Mouse (Mus musculus): ENCODE measurements at regions not wholly inside any gene's neighbourhood (a gene's known extent, or its start where the extent isn't known, plus 50 kb on each side); places are given as distances from the start of the nearest gene placed in this dataset.

GRCm38 (mm10) chr6:94900862-94901261, 200.9 kb upstream of the Lrig1 start:
- no peak for DNase-seq

DNA sequence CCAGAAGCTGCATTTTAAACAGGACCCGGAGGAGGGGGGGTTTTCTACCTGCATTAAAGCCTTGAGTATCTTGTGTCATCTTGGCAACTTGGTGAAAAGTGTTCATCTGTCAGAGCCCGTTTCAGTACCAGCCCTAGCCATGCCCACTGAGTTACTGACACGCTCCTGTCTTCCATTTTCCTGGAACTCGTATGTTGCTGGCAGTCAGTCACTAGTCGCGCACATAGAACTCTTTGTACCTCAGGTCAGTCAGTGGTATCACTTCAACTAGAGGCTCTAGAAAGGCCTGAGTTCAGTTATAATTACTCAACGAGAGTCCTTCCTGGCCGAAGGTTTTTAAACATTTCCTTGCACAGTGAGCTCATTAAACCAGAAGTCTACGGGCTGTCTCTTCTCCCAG, 198.9 kb upstream of the Lrig1 start:
- DNase-seq: no peak

DNA sequence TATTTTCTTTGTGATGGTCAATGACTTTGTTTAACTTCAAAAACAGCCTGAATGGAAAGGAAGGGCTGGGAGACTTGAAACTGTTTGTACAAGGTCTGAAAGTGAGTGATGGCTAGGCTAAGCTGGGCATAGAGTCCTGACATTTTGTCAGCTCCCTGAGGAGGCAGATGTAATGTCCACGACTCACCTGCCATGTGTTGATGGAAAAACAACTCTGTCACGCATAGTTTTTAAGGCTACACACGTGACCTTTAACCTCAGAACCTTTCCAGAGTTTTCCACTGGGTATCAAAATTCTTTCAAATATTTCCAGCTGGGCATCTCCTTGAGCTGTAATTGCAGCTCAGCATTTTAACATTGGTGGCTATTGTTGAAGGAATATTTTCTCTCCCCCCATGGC, 190.2 kb upstream of the Lrig1 start:
- no peak for DNase-seq

DNA sequence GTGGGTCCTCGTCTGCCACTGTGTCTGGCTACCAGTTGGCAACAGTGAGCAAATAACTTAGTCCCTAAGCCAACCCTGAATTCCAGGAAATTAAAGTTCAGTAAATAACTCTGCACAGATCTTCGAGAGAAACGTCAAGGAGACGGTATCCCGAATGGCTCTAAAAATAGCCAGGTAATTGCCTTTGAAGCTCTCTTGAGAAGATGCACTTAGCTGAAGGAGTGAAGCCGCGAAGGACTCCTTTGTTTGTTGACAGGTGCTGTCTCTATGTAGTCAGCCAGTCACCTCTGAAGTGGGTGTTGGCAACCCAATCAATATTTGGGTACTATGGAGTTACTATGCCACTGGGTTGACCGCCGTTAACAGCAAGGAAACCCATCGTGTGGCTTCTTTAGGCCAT, 189.3 kb upstream of the Lrig1 start:
- DNase-seq: no peak

- no peak for DNase-seq
Observed at GRCm38 (mm10) chr6:94881139-94881538, 181.2 kb upstream of the Lrig1 start.

DNA sequence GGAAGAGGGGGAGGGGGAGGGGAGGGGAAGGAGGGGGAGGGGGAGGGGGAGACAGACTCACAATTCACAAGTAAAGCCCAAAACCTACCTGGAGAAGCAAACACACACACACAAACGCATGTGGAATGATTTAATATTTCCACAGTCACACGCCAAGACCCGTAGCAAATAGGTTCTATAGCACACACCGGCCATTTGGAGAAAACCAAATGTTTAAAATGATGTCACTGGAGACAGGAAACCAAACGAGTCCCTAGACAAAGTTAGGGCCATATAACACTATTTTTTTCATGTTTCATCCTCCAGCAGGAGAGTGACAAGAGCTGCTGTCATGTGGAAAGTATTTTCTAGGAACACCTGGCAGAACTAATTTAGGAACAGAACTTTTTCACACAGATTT, 175.9 kb upstream of the Lrig1 start:
- DNase-seq: no peak

DNA sequence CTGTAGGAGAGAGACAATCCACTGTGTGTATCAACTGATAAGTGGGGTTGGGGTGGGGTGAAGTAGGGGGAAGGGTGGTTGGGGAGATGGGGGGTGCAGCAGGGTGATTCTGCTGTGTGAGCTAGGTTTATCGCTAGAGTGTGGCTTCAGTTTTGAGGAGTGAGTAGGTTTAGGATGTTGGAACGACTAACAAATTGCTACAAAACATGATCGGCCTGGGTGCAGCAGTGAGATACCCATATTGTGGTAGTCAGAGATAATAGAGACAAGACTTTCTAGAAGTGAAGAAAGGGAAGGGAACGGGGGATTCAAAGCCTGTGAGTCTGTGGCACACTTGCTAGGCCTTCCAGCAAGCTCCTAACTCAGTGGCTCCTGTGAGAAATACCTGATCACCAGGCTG, 175.1 kb upstream of the Lrig1 start:
- no peak for DNase-seq

DNA sequence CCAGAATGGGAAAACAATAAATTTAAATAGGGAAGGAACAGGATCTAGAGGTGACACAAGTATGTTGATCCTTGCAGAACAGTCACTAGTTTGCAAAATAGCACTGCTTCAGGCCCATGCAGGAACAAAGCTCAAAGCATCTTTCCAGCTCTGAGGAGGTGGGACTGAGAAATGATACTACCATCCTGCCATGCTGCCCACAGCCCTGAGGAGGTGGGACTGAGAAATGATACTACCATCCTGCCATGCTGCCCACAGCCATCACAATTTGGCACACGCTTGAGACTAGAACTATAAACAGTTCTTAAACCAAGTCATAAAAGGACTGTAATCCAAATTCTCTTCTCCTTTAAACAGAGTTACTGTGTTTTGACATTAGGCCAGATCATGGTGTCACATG, 174.5 kb upstream of the Lrig1 start:
- DNase-seq: no peak

GRCm38 (mm10) chr6:94867952-94868351, 168.0 kb upstream of the Lrig1 start:
- no peak for DNase-seq

DNA sequence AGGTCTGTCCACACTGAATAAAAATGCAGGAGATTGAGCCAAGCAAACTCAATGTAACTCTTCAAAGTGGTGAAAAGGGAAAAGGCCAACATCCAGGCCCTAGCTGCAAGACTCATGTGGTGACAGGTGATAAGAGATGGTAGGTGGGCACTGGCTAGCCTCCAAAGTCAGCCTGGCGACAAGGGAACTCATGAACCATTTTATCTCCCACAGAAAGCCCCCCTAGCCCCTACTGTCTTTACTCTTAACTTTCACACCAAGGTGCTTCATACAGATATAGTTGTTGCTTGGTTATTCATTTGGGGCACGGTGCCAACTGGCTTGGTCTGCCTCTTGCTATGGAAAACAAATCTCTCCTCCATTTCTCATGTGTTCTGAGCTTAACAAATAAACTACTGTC, 165.5 kb upstream of the Lrig1 start:
- no peak for DNase-seq

GRCm38 (mm10) chr6:94858121-94858621, 158.2 kb upstream of the Lrig1 start:
- no peak for DNase-seq

DNA sequence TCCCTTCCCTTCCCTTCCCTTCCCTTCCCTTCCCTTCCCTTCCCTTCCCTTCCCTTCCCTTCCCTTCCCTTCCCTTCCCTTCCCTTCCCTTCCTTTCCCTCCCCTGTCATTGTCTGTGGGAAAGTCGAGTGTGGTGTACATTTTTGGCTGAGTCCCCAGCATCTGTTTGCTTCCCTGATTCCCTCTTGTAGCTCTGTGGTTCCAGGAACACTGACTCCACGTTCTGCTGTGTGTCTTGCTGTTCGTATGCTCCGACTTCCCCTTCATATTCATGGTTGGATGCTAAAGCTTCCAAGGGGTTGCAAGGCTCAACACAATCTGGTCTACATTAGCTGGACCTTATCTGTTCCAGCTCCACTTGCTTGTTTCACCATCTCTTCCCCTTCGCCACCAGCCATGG, 150.2 kb upstream of the Lrig1 start:
- DNase-seq: no peak

- no peak for DNase-seq
Observed at GRCm38 (mm10) chr6:94849533-94849932, 149.6 kb upstream of the Lrig1 start.

DNA sequence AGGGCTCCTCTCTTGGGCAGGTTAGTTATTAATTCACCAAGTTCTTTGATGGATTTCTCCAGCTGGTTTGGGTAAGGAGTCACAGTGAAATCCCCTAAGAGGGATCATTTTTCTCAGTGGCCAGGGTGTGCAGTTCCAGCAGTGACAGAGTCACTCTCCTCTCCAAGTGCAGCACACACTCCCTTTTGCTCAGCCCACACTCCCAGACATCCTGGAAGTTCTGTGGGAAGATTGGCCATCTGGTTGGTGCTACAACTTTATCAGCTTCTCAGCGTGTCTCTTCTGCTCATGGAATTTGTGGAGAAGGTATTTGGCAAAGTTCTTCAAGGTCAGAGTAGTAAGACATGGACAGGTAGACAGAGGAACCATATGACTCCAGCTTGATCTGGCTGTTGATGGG, 148.5 kb upstream of the Lrig1 start:
- DNase-seq: no peak

- no peak for DNase-seq
Observed at GRCm38 (mm10) chr6:94845821-94846220, 145.9 kb upstream of the Lrig1 start.

DNA sequence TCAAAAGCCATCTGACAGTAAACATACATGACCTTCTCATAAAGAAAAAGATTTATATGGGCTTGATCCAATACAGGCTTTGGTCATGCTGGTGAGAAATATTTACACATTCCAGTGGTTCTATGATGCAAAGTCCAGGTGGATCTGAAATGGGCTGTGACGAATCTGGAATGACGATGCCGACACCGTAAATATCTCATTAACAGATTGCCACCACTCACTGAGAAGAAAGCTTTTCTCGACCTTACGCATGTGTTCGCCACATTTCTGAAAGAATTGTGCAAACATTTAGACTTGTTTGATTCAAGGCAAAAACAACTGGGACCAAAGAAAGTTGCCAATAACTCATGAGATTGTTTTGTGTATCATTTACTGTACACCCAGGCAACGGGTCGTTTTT, 142.9 kb upstream of the Lrig1 start:
- DNase-seq: no peak

DNA sequence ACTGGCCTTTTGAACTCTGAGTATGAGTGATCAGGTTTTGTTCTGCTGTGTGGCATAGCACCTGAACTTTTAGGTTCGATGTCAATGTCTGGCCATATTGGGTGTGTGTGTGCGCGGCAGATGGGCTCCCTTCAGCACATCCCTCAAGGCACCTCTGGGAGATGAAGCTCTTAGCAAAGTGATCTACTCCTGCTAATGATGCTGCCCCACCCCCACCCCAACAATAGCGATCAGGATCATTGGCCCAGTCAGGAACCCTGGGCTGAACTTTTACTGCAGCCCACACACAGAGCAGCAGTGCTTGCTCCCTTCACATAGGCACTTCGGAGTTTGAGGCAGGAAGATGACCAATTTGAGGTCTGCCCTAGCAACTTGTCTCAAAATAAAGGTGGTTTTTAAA, 141.9 kb upstream of the Lrig1 start:
- DNase-seq: no peak

GRCm38 (mm10) chr6:94835742-94836141, 135.8 kb upstream of the Lrig1 start:
- DNase-seq: no peak

DNA sequence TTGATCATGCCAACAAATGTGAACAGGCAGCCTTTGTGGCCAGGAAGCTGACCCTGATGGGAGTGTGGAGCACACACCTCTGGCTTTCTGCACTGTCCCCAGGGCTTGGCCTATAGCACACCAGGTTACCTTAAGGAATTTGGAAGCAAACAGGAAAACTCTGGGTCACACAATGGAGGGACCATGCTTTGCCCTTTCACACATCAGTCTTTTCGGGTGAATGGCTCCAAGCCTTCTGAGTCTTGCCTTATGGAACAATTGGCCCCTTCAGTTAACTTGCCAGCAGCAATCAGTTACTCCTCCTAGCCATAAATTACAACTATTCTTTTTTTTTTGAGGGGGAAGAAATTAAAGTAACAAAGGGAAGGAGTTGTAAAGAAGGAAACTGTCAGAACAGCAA, 134.6 kb upstream of the Lrig1 start:
- DNase-seq: no peak

- no peak for DNase-seq
Observed at GRCm38 (mm10) chr6:94830801-94831200, 130.8 kb upstream of the Lrig1 start.

- no peak for DNase-seq
Observed at GRCm38 (mm10) chr6:94829246-94829645, 129.3 kb upstream of the Lrig1 start.

- DNase-seq: no peak
Observed at GRCm38 (mm10) chr6:94826656-94827055, 126.7 kb upstream of the Lrig1 start.

DNA sequence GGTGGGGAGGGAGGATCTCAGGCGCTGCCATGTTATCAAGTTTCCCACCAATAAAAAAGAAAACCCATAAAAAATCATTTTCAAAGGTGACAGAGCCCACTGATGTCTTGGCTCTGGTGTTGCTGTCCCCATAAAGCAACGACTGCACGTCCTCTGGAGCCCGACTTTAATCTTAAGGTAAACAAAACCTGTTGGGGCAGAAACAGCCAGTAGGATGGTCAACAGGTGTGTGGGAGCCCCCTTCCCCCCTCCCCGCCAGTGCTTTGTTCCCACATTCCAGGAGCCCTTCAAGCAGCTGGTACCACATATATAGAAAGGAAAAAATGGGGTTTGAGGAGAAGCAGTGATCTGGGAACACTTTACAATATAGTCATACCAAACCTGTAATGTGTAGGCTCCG, 118.3 kb upstream of the Lrig1 start:
- no peak for DNase-seq

GRCm38 (mm10) chr6:94816161-94816560, 116.2 kb upstream of the Lrig1 start:
- DNase-seq: no peak

GRCm38 (mm10) chr6:94814711-94815110, 114.8 kb upstream of the Lrig1 start:
- no peak for DNase-seq
